Mouse (Mus musculus): ENCODE measurements around the gene Dyrk1b. TPM values are rescaled to one million over a fixed set of nuclear protein-coding genes. Genes with fewer than 3 reads are reported as not detected.
"Not testable (repeated sequence)": the region's sequence is repeated elsewhere in the genome, so short reads cannot be mapped to it uniquely, and the experiment has no call there.

Dyrk1b gene
- polyA plus RNA-seq, 1 experiment from 2014 or later: 13.6 TPM

GRCm38 (mm10) chr7:28208396-28208987, 29.2 kb downstream of the Dyrk1b start:
- Histone ChIP-seq H3K36me3 (ENCODE audit: control insufficient read depth, insufficient read depth, low read length) (no peaks in the 10 kb centered on the region), H3K4me2 (ENCODE audit: low read depth, low read length) (peak overlapping the region; percentile 42), H3K9me3 (ENCODE audit: control insufficient read depth, low read length) (no peaks in the 10 kb centered on the region), H3K27ac (ENCODE audit: low read depth, low read length) (no peak overlapping the region), H3K4me3 (ENCODE audit: low read depth, low read length) (peak overlapping the region; percentile 16), H3K27me3 (ENCODE audit: control insufficient read depth, insufficient read depth, low read length) (no peaks in the 10 kb centered on the region), H3K4me1 (ENCODE audit: control insufficient read depth, insufficient read depth, low read length) (no peaks in the 10 kb centered on the region), H3K9ac (replicated peaks; ENCODE audit: low read depth, low read length) (no peak overlapping the region)
- ATAC-seq (ENCODE audit: low read depth): no peak
- 42% methylated on average over 12 of the region's 12 CpGs for WGBS

GRCm38 (mm10) chr7:28208988-28209508, 29.8 kb downstream of the Dyrk1b start:
- peak overlapping the region; percentile 42 for H3K4me2 ChIP-seq (ENCODE audit: low read depth, low read length)
- ATAC-seq (ENCODE audit: low read depth): peak; percentile 74; the same call in 1 of the 2 replicates
- H3K4me3 ChIP-seq (ENCODE audit: low read depth, low read length): peak overlapping the region; percentile 16
- no peaks in the 10 kb centered on the region for H3K36me3 ChIP-seq (ENCODE audit: control insufficient read depth, insufficient read depth, low read length)
- no peak overlapping the region for H3K9ac ChIP-seq (replicated peaks; ENCODE audit: low read depth, low read length)
- H3K27ac ChIP-seq (ENCODE audit: low read depth, low read length): no peak overlapping the region
- WGBS: 47% methylated on average over 19 of the region's 19 CpGs
- H3K27me3 ChIP-seq (ENCODE audit: control insufficient read depth, insufficient read depth, low read length): no peaks in the 10 kb centered on the region
- H3K4me1 ChIP-seq (ENCODE audit: control insufficient read depth, insufficient read depth, low read length): no peaks in the 10 kb centered on the region
- H3K9me3 ChIP-seq (ENCODE audit: control insufficient read depth, low read length): no peaks in the 10 kb centered on the region

- WGBS: 43% methylated on average over 5 of the region's 5 CpGs
- H3K36me3 ChIP-seq (ENCODE audit: control insufficient read depth, insufficient read depth, low read length): no peaks in the 10 kb centered on the region
- H3K4me2 ChIP-seq (ENCODE audit: low read depth, low read length): no peak overlapping the region
- ATAC-seq (ENCODE audit: low read depth): no peak
- no peak overlapping the region for H3K27ac ChIP-seq (ENCODE audit: low read depth, low read length)
- H3K27me3 ChIP-seq (ENCODE audit: control insufficient read depth, insufficient read depth, low read length): no peaks in the 10 kb centered on the region
- H3K9ac ChIP-seq (replicated peaks; ENCODE audit: low read depth, low read length): no peak overlapping the region
- no peak overlapping the region for H3K4me3 ChIP-seq (ENCODE audit: low read depth, low read length)
- H3K4me1 ChIP-seq (ENCODE audit: control insufficient read depth, insufficient read depth, low read length): no peaks in the 10 kb centered on the region
- H3K9me3 ChIP-seq (ENCODE audit: control insufficient read depth, low read length): no peaks in the 10 kb centered on the region
These were observed 31.5 kb downstream of the Dyrk1b start for GRCm38 (mm10) chr7:28210731-28211130.

GRCm38 (mm10) chr7:28214142-28214541, 34.9 kb downstream of the Dyrk1b start:
- Histone ChIP-seq H3K27ac (ENCODE audit: low read depth, low read length) (no peak overlapping the region), H3K9me3 (ENCODE audit: control insufficient read depth, low read length) (no peaks in the 10 kb centered on the region), H3K4me3 (ENCODE audit: low read depth, low read length) (no peak overlapping the region), H3K27me3 (ENCODE audit: control insufficient read depth, insufficient read depth, low read length) (no peaks in the 10 kb centered on the region), H3K4me1 (ENCODE audit: control insufficient read depth, insufficient read depth, low read length) (no peaks in the 10 kb centered on the region), H3K9ac (replicated peaks; ENCODE audit: low read depth, low read length) (no peak overlapping the region), H3K4me2 (ENCODE audit: low read depth, low read length) (no peak overlapping the region), H3K36me3 (ENCODE audit: control insufficient read depth, insufficient read depth, low read length) (no peaks in the 10 kb centered on the region)
- no peak for ATAC-seq (ENCODE audit: low read depth)
- 26% methylated on average over 7 of the region's 10 CpGs for WGBS

- not testable (repeated sequence) for H3K9me3 ChIP-seq (ENCODE audit: control insufficient read depth, low read length); H3K9ac ChIP-seq (replicated peaks; ENCODE audit: low read depth, low read length); ATAC-seq (ENCODE audit: low read depth); H3K4me2 ChIP-seq (ENCODE audit: low read depth, low read length); H3K27me3 ChIP-seq (ENCODE audit: control insufficient read depth, insufficient read depth, low read length); H3K27ac ChIP-seq (ENCODE audit: low read depth, low read length); H3K4me1 ChIP-seq (ENCODE audit: control insufficient read depth, insufficient read depth, low read length); H3K36me3 ChIP-seq (ENCODE audit: control insufficient read depth, insufficient read depth, low read length); H3K4me3 ChIP-seq (ENCODE audit: low read depth, low read length)
- 89% methylated on average over 2 of the region's 2 CpGs for WGBS
These were observed 36.7 kb downstream of the Dyrk1b start for GRCm38 (mm10) chr7:28215950-28216349.

- not testable (repeated sequence) for H3K4me1 ChIP-seq (ENCODE audit: control insufficient read depth, insufficient read depth, low read length); H3K27ac ChIP-seq (ENCODE audit: low read depth, low read length); H3K9me3 ChIP-seq (ENCODE audit: control insufficient read depth, low read length); H3K4me3 ChIP-seq (ENCODE audit: low read depth, low read length); H3K9ac ChIP-seq (replicated peaks; ENCODE audit: low read depth, low read length); H3K27me3 ChIP-seq (ENCODE audit: control insufficient read depth, insufficient read depth, low read length); H3K4me2 ChIP-seq (ENCODE audit: low read depth, low read length); ATAC-seq (ENCODE audit: low read depth); H3K36me3 ChIP-seq (ENCODE audit: control insufficient read depth, insufficient read depth, low read length)
- 98% methylated on average over 8 of the region's 13 CpGs for WGBS
These were observed 38.5 kb downstream of the Dyrk1b start for GRCm38 (mm10) chr7:28217811-28218210.

GRCm38 (mm10) chr7:28218951-28219740, 39.9 kb downstream of the Dyrk1b start:
- 76% methylated on average over 20 of the region's 20 CpGs for WGBS
- not testable (repeated sequence) for ATAC-seq (ENCODE audit: low read depth)

GRCm38 (mm10) chr7:28226836-28227235, 47.6 kb downstream of the Dyrk1b start:
- not testable (repeated sequence) for H3K36me3 ChIP-seq (ENCODE audit: control insufficient read depth, insufficient read depth, low read length); H3K9me3 ChIP-seq (ENCODE audit: control insufficient read depth, low read length); H3K4me2 ChIP-seq (ENCODE audit: low read depth, low read length); ATAC-seq (ENCODE audit: low read depth); H3K4me3 ChIP-seq (ENCODE audit: low read depth, low read length); H3K4me1 ChIP-seq (ENCODE audit: control insufficient read depth, insufficient read depth, low read length); H3K27me3 ChIP-seq (ENCODE audit: control insufficient read depth, insufficient read depth, low read length); H3K27ac ChIP-seq (ENCODE audit: low read depth, low read length); H3K9ac ChIP-seq (replicated peaks; ENCODE audit: low read depth, low read length)
- WGBS: 79% methylated on average over 4 of the region's 4 CpGs

More at GRCm38 (mm10) chr7:28218951-28219740, 39.9 kb downstream of the Dyrk1b start:
- not testable (repeated sequence) for H3K27me3 ChIP-seq (ENCODE audit: control insufficient read depth, insufficient read depth, low read length); H3K9me3 ChIP-seq (ENCODE audit: control insufficient read depth, low read length); H3K36me3 ChIP-seq (ENCODE audit: control insufficient read depth, insufficient read depth, low read length); H3K4me2 ChIP-seq (ENCODE audit: low read depth, low read length); H3K9ac ChIP-seq (replicated peaks; ENCODE audit: low read depth, low read length); H3K4me3 ChIP-seq (ENCODE audit: low read depth, low read length); H3K27ac ChIP-seq (ENCODE audit: low read depth, low read length); H3K4me1 ChIP-seq (ENCODE audit: control insufficient read depth, insufficient read depth, low read length)

GRCm38 (mm10) chr7:28227421-28227820, 48.2 kb downstream of the Dyrk1b start:
- not testable (repeated sequence) for H3K9me3 ChIP-seq (ENCODE audit: control insufficient read depth, low read length); H3K27me3 ChIP-seq (ENCODE audit: control insufficient read depth, insufficient read depth, low read length); ATAC-seq (ENCODE audit: low read depth); H3K4me2 ChIP-seq (ENCODE audit: low read depth, low read length); H3K4me3 ChIP-seq (ENCODE audit: low read depth, low read length); H3K9ac ChIP-seq (replicated peaks; ENCODE audit: low read depth, low read length); H3K4me1 ChIP-seq (ENCODE audit: control insufficient read depth, insufficient read depth, low read length); H3K36me3 ChIP-seq (ENCODE audit: control insufficient read depth, insufficient read depth, low read length); H3K27ac ChIP-seq (ENCODE audit: low read depth, low read length)
- WGBS: 94% methylated on average over 4 of the region's 4 CpGs

Data from neural tube, embryonic 14.5 days (tissue).